Mouse (Mus musculus) myocyte (in vitro differentiated cells): ENCODE data around the gene Pdlim5. TPM values are rescaled to one million over a fixed set of nuclear protein-coding genes. Genes with fewer than 3 reads are reported as not detected.
A peak's percentile ranks its signal among the peaks of the same experiment; 100 is the strongest.

Experiments used
- H3K27me3 ChIP-seq: one replicate; pipeline ENCODE4 v1.6.1; 2011; ENCODE audit not compliant: control insufficient read depth, insufficient read depth, insufficient read length
- H3K36me3 ChIP-seq: one replicate; pipeline ENCODE4 v1.6.1; 2011; ENCODE audit not compliant: control insufficient read depth, insufficient read depth
- H3K4me2 ChIP-seq: one replicate; pipeline ENCODE4 v1.6.1; 2011; ENCODE audit warnings: low read depth, control low read depth
- H3K4me3 ChIP-seq: one replicate; pipeline ENCODE4 v1.5.1; 2011; ENCODE audit warnings: mild to moderate bottlenecking, control low read depth, moderate library complexity
- H3K79me2 ChIP-seq: one replicate; pipeline ENCODE4 v1.6.1; 2011; ENCODE audit not compliant: control insufficient read depth, insufficient read depth
- H3ac ChIP-seq: one replicate; pipeline ENCODE4 v1.6.1; 2011; ENCODE audit not compliant: control insufficient read depth, insufficient read length
- CEBPB ChIP-seq: IDR thresholded peaks from 2 replicates; pipeline ENCODE4 v1.6.1; 2011; ENCODE audit warnings: mild to moderate bottlenecking, moderate library complexity; ENCODE audit not compliant: poor library complexity, insufficient read depth, severe bottlenecking
- E2F4 ChIP-seq: IDR thresholded peaks from one replicate; pipeline ENCODE4 v1.6.1; 2011; ENCODE audit warnings: mild to moderate bottlenecking, control low read depth, moderate library complexity; ENCODE audit not compliant: insufficient read depth
- MAX ChIP-seq: IDR thresholded peaks from one replicate; pipeline ENCODE4 v1.6.1; 2011; ENCODE audit warnings: low read depth, mild to moderate bottlenecking, control low read depth
- MYOD1 ChIP-seq, 3 experiments: IDR thresholded peaks; one replicate each; pipeline ENCODE4 v1.6.1; 2011; ENCODE audit warnings: control low read depth in 2 of 3, low read depth in 2 of 3, mild to moderate bottlenecking in 2 of 3, moderate library complexity in 1 of 3; ENCODE audit not compliant: insufficient read length in 2 of 3, control insufficient read depth in 1 of 3
- MYOG ChIP-seq, 3 experiments: IDR thresholded peaks; one replicate each; pipeline ENCODE4 v1.6.1; 2011; ENCODE audit warnings: control low read depth in 2 of 3, low read depth in 2 of 3, mild to moderate bottlenecking in 2 of 3; ENCODE audit not compliant: insufficient read length in 2 of 3, control insufficient read depth in 1 of 3, insufficient read depth in 1 of 3
- POLR2A ChIP-seq: IDR thresholded peaks from one replicate; pipeline ENCODE4 v1.6.1; 2011; ENCODE audit warnings: low read depth, mild to moderate bottlenecking, control low read depth, moderate library complexity; ENCODE audit not compliant: insufficient read length
- POLR2AphosphoS2 ChIP-seq: IDR thresholded peaks from one replicate; pipeline ENCODE4 v1.6.1; 2011; ENCODE audit warnings: low read depth, control low read depth; ENCODE audit not compliant: insufficient read length
- REST ChIP-seq: IDR thresholded peaks from one replicate; pipeline ENCODE4 v1.6.1; 2011; ENCODE audit warnings: mild to moderate bottlenecking, control low read depth, moderate library complexity; ENCODE audit not compliant: insufficient read depth, insufficient read length
- SRF ChIP-seq: IDR thresholded peaks from one replicate; pipeline ENCODE4 v1.6.1; 2011; ENCODE audit warnings: low read depth; ENCODE audit not compliant: control insufficient read depth, insufficient read length
- TCF12 ChIP-seq: IDR thresholded peaks from one replicate; pipeline ENCODE4 v1.6.1; 2011; ENCODE audit warnings: mild to moderate bottlenecking, control low read depth; ENCODE audit not compliant: poor library complexity, insufficient read depth, severe bottlenecking
- TCF3 ChIP-seq: IDR thresholded peaks from one replicate; pipeline ENCODE4 v1.6.1; 2011; ENCODE audit warnings: low read depth, control low read depth; ENCODE audit not compliant: insufficient read length
- USF1 ChIP-seq: IDR thresholded peaks from one replicate; pipeline ENCODE4 v1.6.1; 2011; ENCODE audit warnings: low read depth, mild to moderate bottlenecking, control low read depth, moderate library complexity
- polyA plus RNA-seq: library from polyadenylated mRNA; unstranded; fragments of >200 nt; fragmentation: generic; extraction: Trizol; gene quantifications from one replicate; pipeline ENCODE4 v1.2.1, GENCODE M21; 2012; ENCODE audit warnings: missing spikeins

Pdlim5 gene
- polyA plus RNA-seq, 1 experiment: 63.4 TPM

DNA sequence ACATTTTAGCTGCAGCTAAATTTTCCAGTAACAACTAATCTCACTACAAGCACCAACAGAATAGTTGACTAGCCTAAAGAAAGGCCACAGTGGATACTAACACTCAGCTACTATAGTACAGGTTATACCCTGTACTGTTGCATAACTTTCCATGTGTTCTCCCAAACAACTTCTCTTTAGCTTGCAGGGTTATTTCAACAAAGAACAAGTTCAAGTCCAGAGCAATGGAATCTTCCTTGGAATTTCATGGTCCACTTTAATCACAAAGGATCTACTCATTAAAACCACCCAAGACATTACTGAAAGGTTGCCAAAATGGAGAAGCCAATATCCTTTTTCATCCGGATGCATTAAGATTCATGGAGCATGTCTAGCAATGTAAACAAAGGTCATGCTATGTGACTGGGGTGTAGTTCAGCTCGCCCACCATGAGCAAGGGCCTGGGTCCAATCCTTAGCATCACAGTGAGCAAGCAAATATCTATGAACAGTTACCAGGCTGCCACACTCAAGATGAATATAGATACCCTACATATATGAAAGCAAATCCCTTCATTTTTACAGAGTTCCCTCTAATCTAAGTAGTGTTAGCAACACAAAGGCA is 79.3 kb downstream of the Pdlim5 start:
- no peak overlapping the region for H3ac ChIP-seq
- peak overlapping the region; percentile 30 for H3K4me2 ChIP-seq
- H3K4me3 ChIP-seq: no peak overlapping the region
- H3K27me3 ChIP-seq: no peaks in the 10 kb centered on the region
- peaks cover 52% of the 10 kb centered on the region for H3K79me2 ChIP-seq
- H3K36me3 ChIP-seq: no peaks in the 10 kb centered on the region
- TF ChIP-seq E2F4 (no peak), TCF12 (no peak), POLR2A (no peak), MYOG (IDR thresholded peaks at IDR 0.05; ENCODE audit: control insufficient read depth in 1 of 3, insufficient read depth in 1 of 3, insufficient read length in 2 of 3, low read depth in 2 of 3) (no peak)

GRCm38 (mm10) chr3:142311075-142311474 is 84.4 kb downstream of the Pdlim5 start:
- TF ChIP-seq TCF3: no peak
- TF ChIP-seq REST: no peak
- no peak for TF ChIP-seq MYOG (IDR thresholded peaks at IDR 0.05; ENCODE audit: control insufficient read depth in 1 of 3, insufficient read depth in 1 of 3, insufficient read length in 2 of 3, low read depth in 2 of 3)
- no peak for TF ChIP-seq MAX
- no peak for TF ChIP-seq TCF12
- Histone ChIP-seq H3K36me3 (no peaks in the 10 kb centered on the region), H3ac (no peak overlapping the region), H3K79me2 (peaks cover 39% of the 10 kb centered on the region), H3K4me2 (no peak overlapping the region), H3K27me3 (no peaks in the 10 kb centered on the region), H3K4me3 (no peak overlapping the region)

- peak overlapping the region; percentile 59 for H3K4me2 ChIP-seq
- no peak overlapping the region for H3ac ChIP-seq
- H3K79me2 ChIP-seq: peaks cover 34% of the 10 kb centered on the region
- H3K4me3 ChIP-seq: no peak overlapping the region
- TF ChIP-seq TCF12: no peak
- TF ChIP-seq MAX: no peak
- H3K27me3 ChIP-seq: no peaks in the 10 kb centered on the region
- no peaks in the 10 kb centered on the region for H3K36me3 ChIP-seq
Measured at GRCm38 (mm10) chr3:142310446-142310845, 85.0 kb downstream of the Pdlim5 start.

- no peak overlapping the region for H3K4me2 ChIP-seq
- no peak overlapping the region for H3K4me3 ChIP-seq
- H3K27me3 ChIP-seq: no peaks in the 10 kb centered on the region
- no peaks in the 10 kb centered on the region for H3K79me2 ChIP-seq
- TF ChIP-seq E2F4 (no peak), MAX (no peak), REST (no peak)
- H3ac ChIP-seq: no peak overlapping the region
- H3K36me3 ChIP-seq: peaks cover 7% of the 10 kb centered on the region
Measured at GRCm38 (mm10) chr3:142295287-142295676, 100.2 kb downstream of the Pdlim5 start.

DNA sequence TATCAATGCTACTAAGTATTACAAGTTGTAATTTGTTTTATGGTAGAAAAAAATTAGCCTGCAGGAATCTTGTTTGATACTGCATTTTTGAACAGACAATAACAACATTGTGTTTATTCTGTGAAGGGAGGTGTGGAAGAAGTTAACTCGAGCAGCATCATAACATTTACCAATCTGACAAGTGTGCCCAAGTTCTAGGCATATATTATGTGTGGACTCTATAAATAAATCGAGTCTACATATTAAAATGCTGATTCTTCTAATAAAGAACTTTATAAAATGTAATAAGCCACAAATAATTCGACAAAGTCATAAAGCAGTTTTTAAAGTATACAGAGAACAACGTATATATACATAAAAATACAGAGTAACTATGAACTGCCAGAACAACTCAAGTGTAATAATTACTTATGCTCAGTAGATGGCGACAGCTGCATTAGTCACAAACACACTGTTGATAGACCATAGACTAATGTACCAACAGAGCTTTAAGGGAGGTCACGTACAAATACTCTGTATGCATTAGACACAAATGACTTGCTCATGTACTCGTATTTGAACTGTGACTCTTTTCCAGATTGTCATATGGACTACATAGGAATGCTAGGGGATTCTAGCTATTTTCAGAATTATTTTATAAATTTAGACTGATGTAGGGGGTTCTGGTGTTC is 100.7 kb downstream of the Pdlim5 start:
- Histone ChIP-seq H3K36me3 (peaks cover 7% of the 10 kb centered on the region), H3K27me3 (no peaks in the 10 kb centered on the region), H3ac (no peak overlapping the region), H3K79me2 (no peaks in the 10 kb centered on the region), H3K4me3 (no peak overlapping the region), H3K4me2 (no peak overlapping the region)
- TF ChIP-seq MYOD1 (IDR thresholded peaks at IDR 0.05; ENCODE audit: control insufficient read depth in 1 of 3, insufficient read length in 2 of 3, low read depth in 2 of 3) (no peak), POLR2A (no peak), SRF (no peak), POLR2AphosphoS2 (no peak), TCF12 (no peak), MYOG (IDR thresholded peaks at IDR 0.05; ENCODE audit: control insufficient read depth in 1 of 3, insufficient read depth in 1 of 3, insufficient read length in 2 of 3, low read depth in 2 of 3) (no peak), E2F4 (no peak), USF1 (no peak), CEBPB (no peak), TCF3 (no peak), REST (no peak), MAX (no peak)

DNA sequence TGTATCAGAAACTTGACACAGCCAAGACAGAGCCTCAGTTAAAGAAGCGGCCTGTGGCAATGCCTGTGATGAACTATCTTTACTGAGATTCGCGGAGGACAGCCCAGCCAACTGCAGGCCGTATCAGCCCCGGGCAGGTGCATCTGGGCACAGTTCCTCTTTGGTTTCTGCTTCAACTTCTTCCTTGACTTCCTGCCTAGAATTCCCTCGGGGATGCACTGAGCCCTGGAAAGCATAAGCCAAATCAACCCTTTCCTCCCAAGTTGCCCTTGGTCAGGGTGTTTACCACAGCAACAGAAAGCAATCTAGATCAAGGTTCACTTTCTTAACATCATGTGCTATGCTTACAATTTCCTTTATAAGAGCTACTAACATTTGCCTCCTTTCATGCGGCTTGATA is 101.9 kb downstream of the Pdlim5 start:
- Histone ChIP-seq H3K4me2 (no peak overlapping the region), H3K36me3 (peaks cover 3% of the 10 kb centered on the region), H3K79me2 (no peaks in the 10 kb centered on the region), H3K4me3 (no peak overlapping the region), H3K27me3 (no peaks in the 10 kb centered on the region), H3ac (no peak overlapping the region)
- TF ChIP-seq TCF12 (no peak), REST (no peak), POLR2A (no peak)
